Mouse (Mus musculus): ENCODE measurements around the gene Gm11096. TPM values are rescaled to one million over a fixed set of nuclear protein-coding genes. Genes with fewer than 3 reads are reported as not detected.

Gene Gm11096
- polyA plus RNA-seq, 1 experiment: not detected

- Histone ChIP-seq H3K27me3 (ENCODE audit: control insufficient read depth, insufficient read depth, insufficient read length) (no peaks in the 10 kb centered on the region), H3K36me3 (ENCODE audit: control insufficient read depth, insufficient read depth) (no peaks in the 10 kb centered on the region)
These were observed 44.8 kb downstream of the Gm11096 start for GRCm38 (mm10) chr17:81486388-81486787.

More at GRCm38 (mm10) chr17:81486388-81486787, 44.8 kb downstream of the Gm11096 start:
- H3K4me3 ChIP-seq: no peak overlapping the region
- H3K4me2 ChIP-seq (ENCODE audit: low read depth): no peak overlapping the region
- TF ChIP-seq MYOD1 (IDR thresholded peaks at IDR 0.05; ENCODE audit: control insufficient read depth in 1 of 3, insufficient read length in 2 of 3, low read depth in 2 of 3) (peak in 1 of 3 experiments; percentile 22), POLR2A (IDR thresholded peaks at IDR 0.05; ENCODE audit: insufficient read length, low read depth) (no peak), MYOG (IDR thresholded peaks at IDR 0.05; ENCODE audit: control insufficient read depth in 1 of 3, insufficient read depth in 1 of 3, insufficient read length in 2 of 3, low read depth in 2 of 3) (peak in 1 of 3 experiments; percentile 16)
- no peaks in the 10 kb centered on the region for H3K79me2 ChIP-seq (ENCODE audit: control insufficient read depth, insufficient read depth)
- no peak overlapping the region for H3ac ChIP-seq (ENCODE audit: control insufficient read depth, insufficient read length)

All from myocyte (in vitro differentiated cells).